Mouse (Mus musculus) embryo, embryonic 10 days (tissue): ENCODE results near the gene Yy1.
"Not testable (repeated sequence)": the region's sequence is repeated elsewhere in the genome, so short reads cannot be mapped to it uniquely, and the experiment has no call there.

Experiments used
- DNase-seq: peaks from one replicate; pipeline ENCODE4 v3.0.0-alpha.2; 2015; ENCODE audit warnings: low spot score

The Yy1 gene

DNA sequence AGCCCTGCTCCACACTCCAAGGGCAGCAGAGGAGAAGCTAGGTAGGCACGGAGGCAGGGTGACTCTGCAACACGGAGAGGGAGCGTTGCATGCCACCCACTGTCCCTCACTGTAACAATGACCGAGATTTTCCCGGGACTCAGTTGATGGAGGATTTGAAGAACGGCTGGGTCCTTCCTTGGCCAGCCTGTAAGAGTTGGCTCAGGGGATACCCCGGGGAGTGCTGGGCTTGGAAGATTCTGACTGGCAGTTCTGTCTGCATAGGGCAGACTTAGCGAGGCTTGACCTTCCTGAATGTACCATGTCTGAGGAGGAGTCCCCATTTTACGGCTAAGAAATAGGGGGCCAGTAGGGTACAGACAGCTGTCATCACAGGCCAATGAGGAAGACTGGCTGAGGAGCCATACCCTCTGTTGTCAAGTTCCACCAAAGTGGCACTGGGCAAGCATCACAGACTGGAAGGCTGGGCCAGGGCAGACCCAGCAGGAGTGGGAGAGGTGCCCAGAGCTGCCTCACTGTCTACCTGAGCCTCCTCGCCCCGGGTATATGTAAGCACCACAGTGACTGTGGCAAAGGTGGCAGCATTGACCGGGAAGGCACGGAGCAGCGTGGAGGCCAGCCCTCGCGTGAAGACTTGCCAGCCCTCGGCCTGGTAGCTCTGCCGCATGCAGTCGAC lies 33.6 kb downstream of the Yy1 start:
- no peak for DNase-seq

DNA sequence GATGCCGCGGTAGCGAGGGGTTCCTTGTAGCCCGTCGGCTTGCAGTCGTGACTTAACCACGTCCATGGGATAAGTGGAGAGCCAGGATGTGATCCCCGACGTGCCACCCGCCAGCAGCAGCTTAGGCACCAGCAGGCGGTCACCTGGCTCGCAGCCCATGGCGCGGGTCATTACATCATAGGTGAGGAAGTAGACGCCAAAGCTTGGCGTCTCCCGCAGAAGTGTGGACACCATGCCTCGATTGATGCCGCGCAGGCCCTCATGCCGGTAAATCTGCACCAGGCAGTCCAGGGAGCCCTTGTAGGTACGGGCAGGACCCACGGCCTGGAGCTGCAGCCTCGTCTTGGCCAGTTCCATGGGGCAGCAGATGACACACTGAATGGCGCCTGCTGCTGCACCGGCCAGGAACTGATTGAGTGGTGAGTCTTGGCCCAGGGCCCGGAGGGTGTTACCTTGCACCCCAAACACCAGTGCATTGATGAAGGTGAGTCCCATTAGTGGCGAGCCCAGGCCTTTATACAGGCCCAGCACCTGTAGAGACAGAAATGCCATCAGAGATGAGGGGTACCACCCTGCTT lies 34.3 kb downstream of the Yy1 start:
- no peak for DNase-seq

- no peak for DNase-seq
Measured at GRCm38 (mm10) chr12:108827641-108828040, 34.9 kb downstream of the Yy1 start.

GRCm38 (mm10) chr12:108829636-108830035 lies 36.9 kb downstream of the Yy1 start:
- DNase-seq = no peak

DNA sequence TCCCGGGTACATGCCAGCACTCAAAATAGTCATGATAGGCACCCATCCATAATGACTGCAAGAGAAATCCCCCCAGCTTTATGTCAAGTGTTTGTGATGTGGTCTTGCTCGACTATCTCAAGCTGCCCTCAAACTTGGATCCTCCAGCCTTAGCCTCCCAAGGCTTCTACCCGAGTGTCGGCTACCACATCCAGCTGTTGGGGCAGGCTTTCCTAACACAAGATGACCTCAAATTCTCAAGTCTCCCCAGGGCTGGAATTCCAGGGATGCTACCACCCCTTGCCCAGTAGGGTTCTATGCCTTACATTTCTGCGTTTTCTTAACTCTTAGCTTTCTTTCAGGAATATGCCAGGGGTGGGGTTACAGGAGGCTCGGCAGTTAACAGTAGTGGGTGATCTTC lies 37.6 kb downstream of the Yy1 start:
- no peak for DNase-seq

- DNase-seq = no peak
Measured at GRCm38 (mm10) chr12:108831966-108832643, 39.3 kb downstream of the Yy1 start.

GRCm38 (mm10) chr12:108832851-108833250 lies 40.1 kb downstream of the Yy1 start:
- no peak for DNase-seq

DNA sequence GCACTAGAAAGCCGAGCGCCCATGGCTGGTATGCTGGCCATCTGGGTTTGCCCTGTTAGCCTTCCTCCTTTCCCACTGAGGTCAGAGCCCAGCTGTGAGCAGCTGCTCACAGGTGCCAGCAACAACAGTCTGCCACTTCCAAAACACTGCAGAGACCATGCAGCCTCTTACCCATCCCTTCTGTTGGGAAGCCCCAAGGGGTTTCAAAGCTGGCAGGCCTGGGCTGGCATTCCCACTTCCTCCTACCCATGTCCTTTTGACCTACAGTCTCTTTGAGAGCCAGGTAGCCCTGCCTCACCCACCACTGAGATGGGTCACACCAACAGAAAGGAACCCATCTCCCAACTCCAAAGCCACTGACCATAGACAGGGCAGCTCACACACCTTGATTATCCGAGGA lies 40.6 kb downstream of the Yy1 start:
- DNase-seq = no peak

DNA sequence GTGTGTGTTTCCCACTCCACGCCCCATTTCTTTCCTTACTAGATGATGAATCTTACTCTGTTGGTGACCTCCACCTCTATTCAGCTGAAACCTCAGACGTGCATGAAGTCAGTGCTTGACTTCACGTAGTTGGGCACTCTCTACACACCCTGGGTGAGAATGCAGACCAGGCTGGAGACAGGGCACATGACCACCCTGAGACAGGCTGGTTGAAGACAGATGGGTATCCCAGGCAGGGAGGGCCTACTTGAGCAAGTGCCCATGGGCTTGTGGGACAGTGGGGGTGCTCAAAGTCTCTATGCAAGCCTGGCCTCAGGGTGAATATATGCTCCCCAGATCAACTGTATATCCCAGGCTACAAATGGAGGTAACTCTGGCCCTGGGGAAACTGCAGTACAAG lies 41.6 kb downstream of the Yy1 start:
- DNase-seq = no peak

- no peak for DNase-seq
Measured at GRCm38 (mm10) chr12:108834786-108835185, 42.0 kb downstream of the Yy1 start.

GRCm38 (mm10) chr12:108835208-108835839 lies 42.6 kb downstream of the Yy1 start:
- DNase-seq = peak; percentile 51

DNA sequence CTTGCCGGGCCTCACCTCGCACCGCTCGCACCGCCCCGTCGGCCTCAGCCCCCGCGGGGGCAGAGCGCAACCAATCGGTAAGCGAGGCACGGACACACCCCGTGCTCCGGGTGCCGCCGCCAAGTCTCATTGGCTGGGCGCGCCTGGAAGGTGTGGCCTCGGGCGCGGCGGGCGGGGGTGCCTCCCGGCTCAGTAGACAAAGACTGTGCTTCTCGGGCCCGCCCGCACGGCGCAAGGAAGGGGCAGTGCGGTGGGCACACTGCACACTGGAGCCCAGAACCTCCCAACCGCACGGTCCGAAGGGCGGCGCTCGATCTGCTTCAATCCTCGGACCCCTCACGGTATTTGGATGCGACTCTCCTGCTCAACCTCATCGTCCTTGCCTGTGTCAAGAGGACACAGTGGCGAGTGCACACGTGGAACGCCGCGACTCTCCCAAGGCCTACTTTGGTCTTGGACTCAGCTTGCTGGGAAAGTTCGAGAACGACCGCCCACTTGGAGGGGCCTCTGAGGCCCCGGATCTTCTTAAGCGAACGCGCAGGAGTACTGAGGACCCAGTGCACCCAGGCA lies 43.2 kb downstream of the Yy1 start, which contains the start of the genes Slc25a29 and Slc25a47:
Gene Slc25a29, minus strand, starts transcription at position 44 of the 570 bp plus-strand sequence.
Gene Slc25a47, plus strand, starts transcription at position 207 of the 570 bp plus-strand sequence.
- DNase-seq = peak; percentile 98

GRCm38 (mm10) chr12:108836722-108837121 lies 43.9 kb downstream of the Yy1 start:
- DNase-seq = no peak

DNA sequence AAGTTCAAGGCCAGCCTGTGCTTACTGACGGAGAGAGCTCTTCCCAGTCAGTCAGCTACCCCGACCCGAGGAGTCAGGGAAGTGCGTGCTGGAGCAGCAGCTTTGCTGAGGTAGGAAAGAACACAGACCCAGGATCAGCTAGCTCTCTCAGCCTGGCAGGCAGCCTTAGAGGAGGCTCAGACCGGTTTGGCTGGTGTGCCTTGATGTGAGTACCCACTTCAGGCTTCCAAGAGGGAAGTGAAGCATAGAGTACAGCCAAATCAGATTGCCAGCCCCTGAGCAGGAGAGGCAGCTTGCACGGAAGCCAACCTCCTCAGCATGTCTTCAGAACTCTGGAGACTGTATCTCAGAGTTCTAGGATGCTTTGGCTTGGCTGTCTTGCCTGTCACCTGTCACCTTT lies 48.4 kb downstream of the Yy1 start:
- no peak for DNase-seq

DNA sequence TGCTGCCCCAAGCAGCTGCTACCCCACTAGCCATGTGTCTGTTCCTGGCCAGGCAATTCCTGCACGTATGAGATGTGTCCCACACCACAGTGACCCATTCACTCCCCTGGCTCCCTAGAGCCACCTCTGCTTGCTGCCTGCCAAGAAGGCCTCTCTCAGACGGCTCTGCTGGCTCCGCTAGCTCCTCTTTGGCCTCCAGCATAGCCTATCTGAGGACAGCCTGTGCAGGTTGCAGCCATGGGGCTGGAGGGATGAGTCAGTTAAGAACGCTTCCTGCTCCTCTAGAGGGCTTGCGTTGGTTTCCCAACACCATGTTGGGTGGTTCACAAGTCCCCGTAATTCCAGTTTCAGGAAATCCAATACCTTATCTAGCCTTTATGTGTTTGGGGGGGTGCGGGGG lies 49.9 kb downstream of the Yy1 start:
- DNase-seq = no peak

DNA sequence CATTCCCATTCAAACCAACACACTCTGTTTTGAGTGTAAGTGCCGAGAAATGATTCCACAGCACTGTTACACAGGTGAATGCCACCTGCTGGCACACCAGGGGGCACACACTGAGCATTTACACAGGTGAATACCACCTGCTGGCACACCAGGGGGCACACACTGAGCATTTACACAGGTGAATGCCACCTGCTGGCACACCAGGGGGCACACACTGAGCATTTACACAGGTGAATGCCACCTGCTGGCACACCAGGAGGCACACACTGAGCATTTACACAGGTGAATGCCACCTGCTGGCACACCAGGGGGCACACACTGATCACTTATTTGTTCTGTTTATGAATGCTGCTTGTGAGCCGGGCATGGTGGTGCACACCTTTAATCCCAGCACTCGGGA lies 55.3 kb downstream of the Yy1 start:
- not testable (repeated sequence) for DNase-seq

- no peak for DNase-seq
Measured at GRCm38 (mm10) chr12:108849488-108850022, 56.8 kb downstream of the Yy1 start.

- DNase-seq = peak; percentile 38
Measured at GRCm38 (mm10) chr12:108850129-108850528, 57.4 kb downstream of the Yy1 start.

DNA sequence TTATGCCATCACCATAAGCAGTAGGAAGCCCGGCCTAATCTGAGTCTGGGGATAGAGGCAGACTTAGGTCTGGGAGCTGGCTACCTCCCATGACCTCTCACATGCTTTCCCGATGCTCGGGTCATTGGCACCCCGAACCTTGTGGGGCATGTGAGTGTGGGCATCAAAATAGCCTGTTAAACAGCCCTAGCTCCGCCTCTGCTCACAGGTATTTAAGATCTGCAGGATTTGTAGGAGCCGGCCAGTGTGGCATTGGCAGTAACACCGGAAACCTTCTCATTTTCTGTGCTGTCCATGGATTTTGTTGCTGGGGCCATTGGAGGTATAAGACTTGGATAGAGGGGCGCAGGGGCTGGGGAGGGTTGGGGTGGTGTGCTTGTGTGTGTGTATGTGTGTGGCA lies 58.1 kb downstream of the Yy1 start:
- no peak for DNase-seq

GRCm38 (mm10) chr12:108852822-108853221 lies 60.0 kb downstream of the Yy1 start:
- no peak for DNase-seq

DNA sequence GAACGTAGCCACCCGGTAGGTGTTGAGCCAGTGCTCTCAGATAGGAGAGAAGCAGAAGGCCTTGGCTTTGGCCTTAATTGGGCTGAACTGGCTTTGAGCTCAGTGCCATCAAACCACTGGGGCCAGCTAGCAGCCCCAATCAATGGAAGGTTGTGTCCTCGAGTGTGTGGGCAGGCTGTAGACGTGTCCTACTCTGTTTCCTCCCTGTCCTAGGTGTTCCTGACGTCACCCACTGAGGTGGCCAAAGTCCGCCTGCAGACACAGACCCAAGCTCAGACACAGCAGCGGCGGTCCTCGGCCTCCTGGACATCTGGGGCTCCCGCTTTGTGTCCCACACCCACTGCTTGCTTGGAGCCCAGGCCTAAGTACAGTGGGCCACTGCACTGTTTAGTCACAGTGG lies 62.3 kb downstream of the Yy1 start:
- no peak for DNase-seq

DNA sequence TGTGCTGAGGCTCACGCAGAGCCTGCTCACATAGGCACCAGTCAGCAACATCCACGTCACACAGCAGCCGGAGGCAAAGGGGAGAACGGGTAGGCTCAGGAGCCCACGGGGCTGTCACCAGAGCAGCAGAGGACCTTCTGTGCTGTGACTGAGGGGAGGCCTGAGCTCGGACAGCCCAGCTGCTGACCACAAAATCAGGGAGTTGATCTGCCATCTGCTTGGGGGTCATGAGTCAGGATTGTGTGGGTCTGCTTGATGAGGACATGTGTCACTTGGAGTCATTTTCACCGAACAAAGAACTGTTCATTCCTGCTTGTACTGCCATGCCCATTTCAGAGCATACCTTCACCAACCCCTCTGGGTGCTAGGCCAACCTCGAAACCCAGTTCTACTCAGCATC lies 63.4 kb downstream of the Yy1 start:
- DNase-seq = no peak
